Mouse (Mus musculus): ENCODE measurements around the gene 9130019O22Rik. TPM values are rescaled to one million over a fixed set of nuclear protein-coding genes. Genes with fewer than 3 reads are reported as not detected.
A peak's percentile ranks its signal among the peaks of the same experiment; 100 is the strongest.
"Not testable (repeated sequence)": the region's sequence is repeated elsewhere in the genome, so short reads cannot be mapped to it uniquely, and the experiment has no call there.

9130019O22Rik gene
- polyA plus RNA-seq (2015; fragmentation: Nextera tagmentation; extraction: Ambion mirVana), result 5.3 and 5.5 TPM in 2 replicates

DNA sequence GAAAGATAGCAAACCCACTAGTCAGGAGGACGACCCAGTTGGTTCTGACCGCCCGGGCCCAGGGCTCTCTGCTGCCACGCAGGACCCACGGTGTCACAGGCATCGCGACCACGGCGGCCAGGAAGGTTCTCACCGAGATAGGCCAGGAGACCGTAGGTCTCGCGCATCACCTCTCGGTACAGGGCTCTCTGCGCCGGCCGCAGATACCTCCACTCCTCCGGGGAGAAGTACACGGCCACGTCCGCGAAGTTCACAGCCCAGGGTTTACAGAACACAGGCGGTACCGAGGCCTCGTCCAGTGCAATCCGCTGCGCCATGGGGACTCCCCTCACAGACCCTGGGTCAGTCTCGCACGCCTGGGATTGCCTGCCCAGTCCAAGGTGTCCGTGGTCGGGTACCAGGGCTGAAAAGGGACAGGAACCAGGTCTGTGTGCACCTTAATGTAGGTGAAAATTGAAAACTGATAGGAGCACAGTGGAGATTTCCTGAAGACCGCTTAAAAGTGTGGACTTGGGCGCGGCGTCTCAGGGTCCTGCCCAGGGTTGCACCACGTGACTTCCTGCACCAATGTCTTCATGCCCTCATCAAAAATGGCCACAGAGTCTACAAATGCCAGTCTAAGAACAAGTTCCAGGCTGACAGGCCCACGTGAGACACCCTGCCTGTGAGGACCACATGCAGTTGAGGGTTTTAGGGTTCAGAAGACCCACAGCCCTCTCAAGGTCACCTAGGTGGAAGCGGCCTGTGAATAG lies at the start of gene 9130019O22Rik:
Gene 9130019O22Rik, minus strand, starts transcription at position 526 of the 752 bp plus-strand sequence.
- WGBS, result 18% methylated on average over 38 of the region's 38 CpGs
- Histone ChIP-seq H3K36me3 (ENCODE audit: poor library complexity, severe bottlenecking) (peaks cover 34% of the 10 kb centered on the region), H3K27me3 (no peaks in the 10 kb centered on the region), H3K4me2 (peak within 1 kb of the TSS; percentile 69), H3K9me3 (replicated peaks) (no peaks in the 10 kb centered on the region), H3K4me3 (peak within 1 kb of the TSS; percentile 62), H3K4me1 (peaks cover 8% of the 10 kb centered on the region), H3K27ac (no peak within 1 kb of the TSS), H3K9ac (peak within 1 kb of the TSS; percentile 77)
- ATAC-seq, result peak; percentile 95

DNA sequence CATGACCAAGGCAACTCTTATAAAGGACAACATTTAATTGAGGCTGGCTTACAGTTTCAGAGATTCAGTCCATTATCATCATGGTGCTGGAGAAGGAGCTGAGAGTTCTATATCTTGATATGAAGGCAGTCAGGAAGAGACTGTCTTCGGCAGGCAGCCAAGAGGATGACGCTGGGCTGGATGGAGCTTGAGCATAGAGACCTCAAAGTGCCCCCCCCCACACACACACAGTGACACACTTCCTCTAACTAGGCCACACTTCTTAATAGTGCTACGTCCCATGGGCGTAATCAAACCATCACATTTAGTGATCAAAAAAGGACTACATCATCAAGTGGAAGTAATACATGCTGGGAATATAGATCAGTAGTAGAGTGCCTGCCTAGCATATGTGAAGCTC lies 48.2 kb upstream of the 9130019O22Rik start:
- H3K4me1 ChIP-seq, result no peaks in the 10 kb centered on the region
- ATAC-seq, result no peak
- no peak overlapping the region for H3K4me2 ChIP-seq
- no peak overlapping the region for H3K27ac ChIP-seq
- H3K9me3 ChIP-seq (replicated peaks), result peaks cover 16% of the 10 kb centered on the region
- H3K9ac ChIP-seq, result no peak overlapping the region
- no peaks in the 10 kb centered on the region for H3K36me3 ChIP-seq (ENCODE audit: poor library complexity, severe bottlenecking)
- WGBS, result 84% methylated on average over 4 of the region's 4 CpGs
- no peak overlapping the region for H3K4me3 ChIP-seq
- no peaks in the 10 kb centered on the region for H3K27me3 ChIP-seq

DNA sequence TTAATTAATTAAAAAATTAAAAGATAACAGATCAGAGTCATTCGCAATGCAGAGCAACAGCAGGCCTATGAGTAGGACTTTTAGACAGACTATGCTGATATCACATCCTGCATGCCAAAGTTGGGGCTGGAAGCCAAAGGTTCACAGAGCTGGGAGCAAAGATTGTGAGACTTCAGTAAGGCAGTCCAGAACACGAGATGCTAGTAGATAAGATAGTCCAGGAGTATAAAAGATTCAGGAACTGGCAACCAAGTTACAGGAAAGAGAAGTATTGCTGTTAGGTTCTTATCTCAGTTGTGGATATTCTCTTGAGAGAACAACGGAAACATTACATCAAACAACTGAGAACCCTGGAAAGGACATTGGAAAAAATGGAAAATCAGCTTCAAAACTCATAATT lies 39.4 kb upstream of the 9130019O22Rik start:
- Histone ChIP-seq H3K4me2 (no peak overlapping the region), H3K9me3 (replicated peaks) (no peaks in the 10 kb centered on the region), H3K27ac (no peak overlapping the region), H3K4me3 (no peak overlapping the region), H3K36me3 (ENCODE audit: poor library complexity, severe bottlenecking) (no peaks in the 10 kb centered on the region), H3K27me3 (peaks cover 19% of the 10 kb centered on the region), H3K4me1 (peaks cover 7% of the 10 kb centered on the region), H3K9ac (no peak overlapping the region)
- WGBS, result 75% methylated on average over 3 of the region's 3 CpGs
- no peak for ATAC-seq

DNA sequence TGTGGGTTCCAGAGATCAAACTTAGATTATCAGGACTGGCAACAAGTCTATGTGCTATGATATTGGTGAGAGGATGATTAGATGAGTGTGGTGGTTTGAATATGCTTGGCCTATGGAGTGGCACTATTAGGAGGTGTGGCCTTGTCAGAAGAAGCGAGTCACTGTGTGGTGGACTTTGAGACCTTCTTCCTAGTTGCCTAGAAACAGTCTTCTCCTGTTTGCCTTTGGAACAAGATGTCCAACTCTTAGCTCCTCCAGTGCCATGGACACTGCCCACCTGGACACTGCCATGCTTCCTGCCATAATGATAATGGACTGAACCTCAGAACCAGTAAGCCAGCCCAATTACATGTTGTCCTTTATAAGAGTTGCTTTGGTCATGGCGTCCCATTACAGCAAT lies 38.9 kb upstream of the 9130019O22Rik start:
- H3K4me2 ChIP-seq, result no peak overlapping the region
- H3K27me3 ChIP-seq, result peaks cover 19% of the 10 kb centered on the region
- H3K9me3 ChIP-seq (replicated peaks), result no peaks in the 10 kb centered on the region
- H3K36me3 ChIP-seq (ENCODE audit: poor library complexity, severe bottlenecking), result no peaks in the 10 kb centered on the region
- H3K4me3 ChIP-seq, result no peak overlapping the region
- 83% methylated on average over 2 of the region's 2 CpGs for WGBS
- peaks cover 12% of the 10 kb centered on the region for H3K4me1 ChIP-seq
- no peak overlapping the region for H3K27ac ChIP-seq
- no peak overlapping the region for H3K9ac ChIP-seq
- no peak for ATAC-seq

DNA sequence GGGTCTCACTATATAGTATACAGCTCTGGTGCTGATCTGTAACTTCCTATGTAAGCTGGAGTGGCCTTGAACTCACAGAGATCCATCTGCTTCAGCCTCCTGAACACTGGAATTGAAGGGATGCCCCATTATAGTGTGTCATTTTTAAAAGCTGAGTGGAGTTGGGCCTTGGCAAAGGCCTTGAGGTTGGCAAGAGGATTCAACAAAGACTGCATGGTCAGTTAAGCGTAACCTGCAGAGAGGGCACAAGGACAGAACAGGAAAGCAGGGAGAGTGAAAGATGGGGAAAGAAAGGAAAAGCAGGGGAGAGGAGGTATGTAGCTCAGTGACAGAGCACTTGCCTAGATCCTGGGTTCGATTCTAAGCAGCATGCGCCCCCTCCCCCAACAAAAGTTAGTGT lies 38.3 kb upstream of the 9130019O22Rik start:
- H3K27ac ChIP-seq, result no peak overlapping the region
- 90% methylated on average over 3 of the region's 3 CpGs for WGBS
- no peaks in the 10 kb centered on the region for H3K9me3 ChIP-seq (replicated peaks)
- no peak overlapping the region for H3K9ac ChIP-seq
- H3K4me3 ChIP-seq, result no peak overlapping the region
- no peak for ATAC-seq
- peaks cover 13% of the 10 kb centered on the region for H3K4me1 ChIP-seq
- H3K36me3 ChIP-seq (ENCODE audit: poor library complexity, severe bottlenecking), result no peaks in the 10 kb centered on the region
- no peak overlapping the region for H3K4me2 ChIP-seq
- peaks cover 19% of the 10 kb centered on the region for H3K27me3 ChIP-seq

DNA sequence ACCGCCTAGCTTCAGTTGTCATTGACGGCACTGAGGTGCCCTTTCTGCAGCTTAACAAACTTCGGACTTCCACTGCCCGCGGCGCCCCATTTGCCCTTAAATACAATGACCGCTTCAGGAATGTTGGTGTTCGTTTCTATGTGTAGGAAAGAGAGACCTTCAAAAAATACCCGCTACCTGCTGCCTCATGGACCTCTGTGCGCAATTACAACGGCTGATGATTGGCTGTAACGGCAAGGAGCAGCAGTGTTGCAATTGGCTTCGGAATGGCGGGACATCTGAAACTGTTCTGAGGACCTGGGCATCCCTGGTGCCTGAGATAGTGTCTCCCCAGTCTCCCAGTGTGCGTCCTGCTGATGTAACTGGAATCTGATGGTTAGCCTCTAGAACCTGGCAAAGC lies 35.3 kb upstream of the 9130019O22Rik start:
- peaks cover 13% of the 10 kb centered on the region for H3K4me1 ChIP-seq
- peak; percentile 84 for ATAC-seq
- H3K36me3 ChIP-seq (ENCODE audit: poor library complexity, severe bottlenecking), result peaks cover 20% of the 10 kb centered on the region
- H3K27me3 ChIP-seq, result peaks cover 19% of the 10 kb centered on the region
- peak overlapping the region; percentile 99 for H3K4me2 ChIP-seq
- WGBS, result 2% methylated on average over 15 of the region's 15 CpGs
- no peaks in the 10 kb centered on the region for H3K9me3 ChIP-seq (replicated peaks)
- H3K9ac ChIP-seq, result peak overlapping the region; percentile 93
- peak overlapping the region; percentile 87 for H3K4me3 ChIP-seq
- no peak overlapping the region for H3K27ac ChIP-seq

DNA sequence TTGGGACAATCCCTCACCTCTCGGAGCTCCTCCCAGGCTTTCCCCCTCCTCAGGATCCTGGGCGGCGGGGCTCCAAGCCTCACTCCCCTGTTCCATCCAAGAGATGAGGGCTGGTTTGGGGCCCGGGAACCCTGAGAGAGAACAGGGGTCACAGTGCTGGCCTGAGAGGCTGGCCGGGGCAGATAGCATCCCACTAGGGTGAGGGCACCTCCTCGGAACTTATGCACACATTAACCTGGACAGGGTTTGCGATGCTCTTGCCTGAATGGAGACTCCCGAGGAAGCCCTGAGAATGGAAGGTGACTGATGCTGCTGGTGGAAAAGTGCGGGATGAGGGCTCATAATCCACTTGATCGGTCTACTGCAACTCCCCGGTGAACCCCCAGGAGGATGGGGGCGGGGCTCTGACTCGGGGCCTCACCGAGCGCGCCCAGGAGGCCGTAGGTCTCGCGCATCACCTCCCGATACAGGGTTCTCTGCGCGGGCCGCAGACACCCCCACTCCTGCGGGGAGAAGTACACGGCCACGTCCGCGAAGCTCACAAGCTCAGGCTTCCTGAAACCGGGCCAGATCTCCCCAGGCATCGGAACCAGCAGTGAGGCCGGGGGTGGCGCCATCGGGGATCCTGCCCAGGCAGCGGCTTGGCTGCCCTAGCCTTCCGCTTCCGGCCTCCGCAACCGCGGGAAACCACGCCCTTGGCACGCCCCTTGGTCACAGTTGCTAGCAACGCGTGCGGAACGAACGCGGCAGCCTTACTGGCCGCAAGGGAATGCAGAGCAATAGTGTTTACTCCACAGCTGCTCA lies 34.6 kb upstream of the 9130019O22Rik start, which contains the start of gene Zfp688:
Gene Zfp688, minus strand, starts transcription at position 681 of the 804 bp plus-strand sequence.
- Histone ChIP-seq H3K9me3 (replicated peaks) (no peaks in the 10 kb centered on the region), H3K9ac (peak within 1 kb of the TSS; percentile 93), H3K27ac (0 out of 2 replicates have a peak within 1 kb of the TSS, but pooled peaks have one; percentile 40), H3K4me3 (peak within 1 kb of the TSS; percentile 87), H3K4me1 (peaks cover 13% of the 10 kb centered on the region), H3K27me3 (peaks cover 19% of the 10 kb centered on the region), H3K4me2 (peak within 1 kb of the TSS; percentile 99), H3K36me3 (ENCODE audit: poor library complexity, severe bottlenecking) (peaks cover 21% of the 10 kb centered on the region)
- under 1% methylated on average over 48 of the region's 48 CpGs for WGBS
- ATAC-seq, result peak; percentile 98

DNA sequence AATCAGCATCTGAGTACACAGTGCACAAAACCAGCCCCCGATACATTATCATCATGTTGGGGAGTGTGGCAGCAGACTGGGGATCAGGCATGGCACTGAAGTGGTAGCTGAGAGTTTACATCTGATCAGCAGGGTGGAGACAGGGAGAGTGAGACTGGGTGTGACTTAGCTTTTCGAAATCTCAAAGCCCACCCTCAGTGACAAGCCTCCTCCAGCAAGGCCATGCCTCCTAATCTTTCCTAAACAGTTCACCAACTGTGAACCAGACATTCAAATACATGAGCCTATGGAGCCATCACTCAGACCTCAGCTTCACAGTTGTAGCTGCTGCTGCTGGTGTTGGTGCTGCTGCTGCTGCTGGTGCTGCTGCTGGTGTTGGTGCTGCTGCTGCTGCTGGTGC lies 24.5 kb upstream of the 9130019O22Rik start:
- Histone ChIP-seq H3K27me3 (no peaks in the 10 kb centered on the region), H3K4me1 (no peaks in the 10 kb centered on the region), H3K9ac (no peak overlapping the region), H3K36me3 (ENCODE audit: poor library complexity, severe bottlenecking) (peaks cover 4% of the 10 kb centered on the region; the same call in 1 of the 2 replicates), H3K27ac (no peak overlapping the region), H3K9me3 (replicated peaks) (no peaks in the 10 kb centered on the region), H3K4me2 (no peak overlapping the region), H3K4me3 (no peak overlapping the region)
- ATAC-seq, result no peak
- WGBS, result 88% methylated on average over 2 of the region's 2 CpGs

DNA sequence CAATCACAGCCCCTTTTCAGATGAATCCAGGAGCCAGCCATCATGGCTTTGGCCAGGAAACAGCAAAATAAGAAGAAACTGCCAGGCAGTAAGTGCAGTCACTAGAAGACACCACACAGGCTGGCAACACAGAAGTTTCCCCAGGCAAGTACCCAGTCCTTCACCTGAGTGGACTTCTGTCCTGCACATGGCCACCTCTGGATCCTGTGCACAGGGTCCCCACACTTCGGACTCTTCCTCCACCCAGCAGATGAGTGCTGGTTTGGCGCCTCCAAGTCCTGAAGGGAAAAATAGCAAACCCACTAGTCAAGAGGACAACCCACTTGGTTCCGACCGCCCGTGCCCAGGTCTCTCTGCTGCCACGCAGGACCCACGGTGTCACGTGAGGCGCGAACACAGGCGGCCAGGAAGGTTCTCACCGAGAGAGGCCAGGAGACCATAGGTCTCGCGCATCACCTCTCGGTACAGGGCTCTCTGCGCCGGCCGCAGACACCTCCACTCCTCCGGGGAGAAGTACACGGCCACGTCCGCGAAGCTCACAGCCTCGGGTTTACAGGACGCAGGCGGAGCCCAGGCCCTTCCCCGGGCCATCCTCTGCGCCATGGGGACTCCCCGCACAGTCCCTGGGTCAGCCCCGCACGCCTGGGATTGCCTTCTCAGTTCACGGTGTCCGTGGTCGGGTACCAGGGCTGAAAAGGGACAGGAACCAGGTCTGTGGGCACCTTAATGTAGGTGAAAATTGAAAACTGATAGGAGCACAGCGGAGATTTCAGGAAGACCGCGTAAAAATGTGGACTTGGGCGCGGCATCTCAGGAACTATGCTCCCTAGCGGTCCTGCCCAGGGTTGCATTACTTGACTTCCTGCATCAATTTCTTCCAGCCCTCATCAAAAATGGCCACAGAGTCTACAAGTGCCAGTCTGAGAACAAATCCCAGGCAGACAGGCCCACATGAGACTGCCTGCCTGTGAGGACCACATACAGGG lies 19.3 kb upstream of the 9130019O22Rik start, which contains the start of gene Zfp764:
Gene Zfp764, minus strand, starts transcription at position 821 of the 986 bp plus-strand sequence.
- Histone ChIP-seq H3K4me3 (peak within 1 kb of the TSS; percentile 50), H3K4me2 (peak within 1 kb of the TSS; percentile 90), H3K27ac (peak within 1 kb of the TSS; percentile 52; the same call in 1 of the 2 replicates), H3K9ac (peak within 1 kb of the TSS; percentile 79)
- ATAC-seq, result peak; percentile 90
- not testable (repeated sequence) for H3K9me3 ChIP-seq (replicated peaks); H3K27me3 ChIP-seq; H3K36me3 ChIP-seq (ENCODE audit: poor library complexity, severe bottlenecking); H3K4me1 ChIP-seq
- WGBS, result 5% methylated on average over 40 of the region's 40 CpGs

DNA sequence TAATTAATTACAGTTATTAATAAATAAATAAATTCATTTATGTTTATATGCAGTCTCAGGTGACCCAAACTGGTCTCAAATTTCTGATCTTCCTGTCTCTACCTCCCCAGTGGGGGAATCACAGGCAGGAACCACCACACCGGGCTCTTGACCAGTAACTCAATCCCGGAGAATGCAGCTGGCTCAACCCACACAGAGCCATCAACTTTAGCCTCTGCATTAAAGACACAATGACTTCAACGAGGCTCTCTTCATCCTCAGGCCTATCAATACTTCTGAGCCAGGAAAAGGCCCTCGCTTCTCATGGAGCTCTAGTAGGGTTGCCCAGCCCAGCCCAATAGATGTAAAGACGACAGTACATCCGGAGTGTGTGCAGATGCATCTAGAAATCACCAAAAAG lies 17.1 kb upstream of the 9130019O22Rik start:
- not testable (repeated sequence) for ATAC-seq, H3K4me1 ChIP-seq
- WGBS, result 97% methylated on average over 6 of the region's 6 CpGs

DNA sequence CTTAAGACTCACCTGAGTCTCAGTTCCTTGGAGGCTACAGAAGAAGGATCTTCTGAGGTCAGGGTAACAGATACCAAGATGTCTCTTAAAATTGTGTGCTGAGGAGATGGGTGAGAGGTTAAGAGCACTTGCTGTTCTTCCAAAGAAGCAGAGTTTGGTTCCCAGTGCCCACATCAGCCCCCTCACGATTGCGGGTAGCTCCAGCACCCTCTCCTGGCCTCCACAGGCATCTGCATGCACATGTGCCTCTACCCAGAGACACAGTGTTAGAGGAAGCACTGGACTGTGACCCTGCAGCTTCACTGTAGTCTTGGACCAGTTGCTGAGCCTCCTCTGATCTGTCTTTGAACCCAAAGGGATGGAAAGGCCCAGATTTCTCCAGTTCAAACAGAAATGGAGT lies 16.0 kb upstream of the 9130019O22Rik start:
- Histone ChIP-seq H3K27me3 (no peaks in the 10 kb centered on the region), H3K4me3 (no peak overlapping the region), H3K4me1 (peaks cover 8% of the 10 kb centered on the region; the same call in 1 of the 2 replicates), H3K27ac (no peak overlapping the region), H3K9ac (no peak overlapping the region), H3K36me3 (ENCODE audit: poor library complexity, severe bottlenecking) (peaks cover 6% of the 10 kb centered on the region; the same call in 1 of the 2 replicates), H3K9me3 (replicated peaks) (no peaks in the 10 kb centered on the region), H3K4me2 (no peak overlapping the region)
- WGBS, result 42% methylated on average over 2 of the region's 2 CpGs
- ATAC-seq, result no peak

More for the DNA sequence above, 17.1 kb upstream of the 9130019O22Rik start:
- H3K9ac ChIP-seq; H3K27me3 ChIP-seq; H3K4me3 ChIP-seq; H3K9me3 ChIP-seq (replicated peaks); H3K27ac ChIP-seq; H3K4me2 ChIP-seq; H3K36me3 ChIP-seq (ENCODE audit: poor library complexity, severe bottlenecking): not testable (repeated sequence)

Data from forebrain, embryonic 13.5 days (tissue).